Mouse (Mus musculus) MN1 (cell line): ENCODE data around the gene Gm20662.

ENCODE experiments used
- DNase-seq: peaks from one replicate; pipeline ENCODE4 v3.0.0-alpha.2; 2016; ENCODE audit warnings: low spot score

The Gm20662 gene

GRCm38 (mm10) chr9:107996049-107996448, at the start of gene Gm20662:
Gene Gm20662, plus strand, starts transcription at chr9:107996349.
- DNase-seq = no peak

GRCm38 (mm10) chr9:107947241-107948194, 48.6 kb upstream of the Gm20662 start:
- DNase-seq = peak; percentile 85

- no peak for DNase-seq
These were observed 46.8 kb upstream of the Gm20662 start for GRCm38 (mm10) chr9:107949184-107949921.

GRCm38 (mm10) chr9:107949922-107950235, 46.3 kb upstream of the Gm20662 start, which contains the start of gene Traip:
Gene Traip, plus strand, starts transcription at chr9:107950136.
- DNase-seq = no peak

DNA sequence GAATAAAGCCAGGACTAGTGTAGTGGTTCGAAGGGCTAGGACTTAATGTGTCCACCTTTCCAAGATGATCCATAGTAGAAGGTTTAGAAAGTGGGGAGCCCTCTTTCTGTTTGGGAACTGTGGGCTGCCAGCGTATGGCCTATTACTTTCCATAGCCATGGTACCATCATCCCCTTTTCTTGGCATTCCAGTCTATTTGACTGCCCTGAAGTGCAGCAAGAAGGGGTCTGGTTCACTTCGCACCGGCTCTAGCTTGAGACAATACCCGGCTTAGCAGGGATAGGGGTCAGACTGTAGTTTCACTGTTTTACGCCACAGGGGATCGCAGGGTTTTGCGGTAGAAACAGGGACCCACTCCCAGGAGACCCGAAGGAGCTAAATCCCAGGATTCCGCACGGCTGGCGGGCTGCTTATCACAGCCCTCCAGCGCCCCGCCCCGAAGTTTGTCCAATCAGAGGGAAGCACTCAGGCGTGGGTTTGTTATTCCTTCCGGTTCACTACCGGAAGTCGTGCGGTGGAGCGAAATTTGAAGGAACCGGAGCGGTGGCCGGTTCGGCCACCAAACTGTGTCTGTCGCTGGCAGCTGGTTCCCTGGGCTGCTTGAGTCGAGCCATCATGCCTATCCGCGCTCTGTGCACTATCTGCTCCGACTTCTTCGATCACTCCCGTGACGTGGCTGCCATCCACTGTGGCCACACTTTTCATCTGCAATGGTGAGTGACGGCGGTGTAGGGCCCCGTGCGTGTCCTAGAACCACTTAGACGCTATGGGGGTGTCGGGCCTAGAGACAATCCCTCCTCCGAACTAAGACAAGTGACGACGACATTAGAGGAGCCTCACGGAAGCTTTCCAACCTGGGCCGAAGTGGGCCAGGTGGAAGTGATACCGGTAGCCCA, 45.4 kb upstream of the Gm20662 start:
- peak; percentile 91 for DNase-seq

GRCm38 (mm10) chr9:107955613-107956289, 40.4 kb upstream of the Gm20662 start:
- peak; percentile 67 for DNase-seq

GRCm38 (mm10) chr9:107957141-107957540, 39.0 kb upstream of the Gm20662 start:
- no peak for DNase-seq

DNA sequence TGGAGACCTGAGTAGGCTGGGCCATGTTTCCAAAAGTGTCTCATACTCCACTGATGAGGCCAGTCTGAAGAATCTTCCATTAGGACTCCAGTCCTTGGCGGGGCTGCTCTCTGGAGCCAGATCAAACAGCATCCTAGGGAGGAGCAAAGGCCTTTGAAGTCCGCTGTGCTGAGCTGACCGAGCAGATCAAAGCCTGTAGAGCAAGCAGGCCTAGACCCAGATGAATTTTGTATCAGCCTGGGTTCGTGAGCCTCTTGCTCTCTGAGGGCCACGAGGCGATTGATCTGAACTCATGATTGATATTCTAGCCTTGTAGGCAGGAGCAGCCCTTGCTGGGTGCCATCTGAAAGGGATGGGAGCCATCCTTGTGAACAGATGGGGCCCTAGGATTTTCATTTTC, 36.3 kb upstream of the Gm20662 start:
- no peak for DNase-seq

- DNase-seq = peak; percentile 44
These were observed 35.2 kb upstream of the Gm20662 start for GRCm38 (mm10) chr9:107960928-107961327.

DNA sequence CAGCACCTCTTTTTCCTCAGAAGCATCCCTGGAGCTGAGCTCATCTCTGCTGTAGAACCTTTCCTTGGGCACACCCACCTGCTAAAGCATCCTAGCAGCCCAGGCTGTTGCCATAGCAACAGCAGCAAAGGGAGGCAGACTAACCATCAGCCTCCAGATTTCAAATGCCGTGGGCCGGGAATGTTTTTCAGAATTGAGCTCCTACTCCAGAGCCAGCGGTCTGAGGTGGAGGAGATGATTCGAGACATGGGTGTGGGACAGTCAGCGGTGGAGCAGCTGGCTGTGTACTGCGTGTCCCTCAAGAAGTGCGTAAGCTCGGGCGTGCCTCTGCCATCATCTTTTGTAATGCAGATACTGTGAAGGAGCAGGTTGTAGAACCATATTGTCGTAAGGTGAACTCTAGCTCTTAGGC, 34.8 kb upstream of the Gm20662 start:
- peak; percentile 71 for DNase-seq

DNA sequence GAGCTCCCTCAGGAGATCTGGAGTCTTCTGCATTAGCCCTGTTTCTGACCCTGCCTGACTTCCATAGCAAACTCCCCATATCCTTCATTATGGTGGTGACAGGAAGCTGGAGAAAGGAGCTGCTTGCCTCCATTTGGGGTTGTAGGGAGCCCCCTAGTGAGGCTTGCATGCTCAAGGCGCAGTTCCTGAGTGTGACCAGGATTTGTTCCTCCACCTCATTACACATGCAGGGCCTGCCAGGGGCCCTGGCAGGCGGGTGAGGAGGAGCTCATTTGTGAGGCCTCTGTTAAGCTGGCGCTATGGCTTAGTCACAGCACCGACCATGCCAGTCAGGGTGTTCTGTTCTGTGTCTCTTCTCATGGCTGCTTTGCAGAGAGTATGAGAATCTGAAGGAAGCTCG, 34.3 kb upstream of the Gm20662 start:
- DNase-seq = peak; percentile 81

DNA sequence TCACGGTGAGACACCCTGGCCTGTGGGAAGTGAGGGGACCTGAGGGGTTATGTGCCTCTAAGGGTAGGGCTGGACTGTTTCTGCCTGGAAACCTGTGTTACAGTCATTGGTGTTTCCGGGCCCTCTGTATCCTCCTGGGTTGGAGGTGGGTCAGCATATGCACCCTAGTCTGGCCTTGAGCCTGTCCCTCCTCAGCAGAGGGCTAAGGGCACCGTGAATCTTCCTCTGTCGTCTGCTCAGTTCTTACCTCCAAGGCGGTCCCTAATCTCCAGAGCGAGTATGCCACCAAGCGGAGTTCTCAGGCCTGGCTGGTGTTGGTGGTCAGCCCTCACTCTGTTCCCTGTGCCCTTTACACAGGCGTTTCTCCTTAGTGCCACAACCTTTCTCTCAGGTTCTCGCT, 33.2 kb upstream of the Gm20662 start:
- no peak for DNase-seq

- DNase-seq = peak; percentile 89
These were observed 32.4 kb upstream of the Gm20662 start for GRCm38 (mm10) chr9:107963700-107964099.

DNA sequence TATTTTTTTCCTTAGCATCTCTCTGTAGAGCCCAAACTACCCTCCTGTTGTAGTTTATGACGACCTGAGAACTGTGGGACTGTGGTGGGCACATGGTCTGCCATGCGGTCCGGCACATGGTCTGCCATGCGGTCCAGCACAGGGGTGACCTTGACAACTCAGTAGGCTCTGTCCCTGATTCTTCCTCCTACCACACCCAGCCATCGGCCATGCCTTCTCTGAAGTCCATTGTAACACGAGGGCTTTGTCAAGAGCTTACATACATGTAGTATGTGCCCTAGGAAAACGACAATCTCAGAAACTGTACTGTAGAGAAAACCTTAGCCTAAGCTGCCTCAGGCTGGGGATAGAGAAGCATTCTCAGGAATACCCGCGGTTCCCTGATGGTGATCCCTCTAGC, 31.5 kb upstream of the Gm20662 start:
- DNase-seq = no peak

GRCm38 (mm10) chr9:107966676-107967075, 29.5 kb upstream of the Gm20662 start:
- DNase-seq = no peak

GRCm38 (mm10) chr9:107967437-107967836, 28.7 kb upstream of the Gm20662 start:
- no peak for DNase-seq

DNA sequence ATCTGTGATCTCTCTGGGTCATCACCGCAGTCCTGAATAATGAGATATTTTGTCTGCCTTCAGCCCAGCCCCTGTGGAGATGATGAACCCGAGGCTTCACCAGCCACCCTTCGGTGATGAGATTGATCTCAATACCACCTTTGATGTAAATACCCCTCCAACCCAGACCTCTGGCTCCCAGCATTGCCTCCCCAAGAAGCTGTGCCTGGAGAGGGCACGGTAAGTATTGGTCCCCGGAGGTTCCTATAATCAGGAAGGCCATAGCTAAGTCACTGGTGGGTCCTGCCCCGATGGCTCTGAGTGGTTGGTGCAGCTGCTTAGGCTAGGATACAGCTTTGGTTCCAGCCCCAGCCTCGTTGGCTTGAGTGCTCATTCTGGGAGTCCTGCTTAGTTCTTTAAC, 27.6 kb upstream of the Gm20662 start:
- no peak for DNase-seq

DNA sequence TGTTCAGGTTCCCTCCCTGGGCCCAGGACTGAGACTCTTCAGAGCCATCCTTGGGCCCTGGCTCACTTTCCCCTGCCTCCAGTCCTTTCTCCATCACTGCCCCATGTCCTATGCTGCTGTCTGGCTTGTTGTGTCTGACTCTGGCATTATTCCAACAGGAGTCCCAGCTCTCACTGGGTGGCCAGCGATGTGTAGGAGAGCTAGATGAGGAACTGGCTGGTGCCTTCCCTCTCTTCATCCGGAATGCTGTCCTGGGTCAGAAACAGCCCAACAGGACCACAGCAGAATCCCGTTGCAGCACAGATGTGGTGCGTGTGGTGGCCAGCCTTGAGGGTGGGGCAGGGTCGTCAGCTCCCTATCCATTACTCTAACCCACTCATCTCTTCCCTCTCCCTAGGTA, 25.8 kb upstream of the Gm20662 start:
- no peak for DNase-seq

GRCm38 (mm10) chr9:107971690-107972541, 24.2 kb upstream of the Gm20662 start:
- DNase-seq = peak; percentile 28

DNA sequence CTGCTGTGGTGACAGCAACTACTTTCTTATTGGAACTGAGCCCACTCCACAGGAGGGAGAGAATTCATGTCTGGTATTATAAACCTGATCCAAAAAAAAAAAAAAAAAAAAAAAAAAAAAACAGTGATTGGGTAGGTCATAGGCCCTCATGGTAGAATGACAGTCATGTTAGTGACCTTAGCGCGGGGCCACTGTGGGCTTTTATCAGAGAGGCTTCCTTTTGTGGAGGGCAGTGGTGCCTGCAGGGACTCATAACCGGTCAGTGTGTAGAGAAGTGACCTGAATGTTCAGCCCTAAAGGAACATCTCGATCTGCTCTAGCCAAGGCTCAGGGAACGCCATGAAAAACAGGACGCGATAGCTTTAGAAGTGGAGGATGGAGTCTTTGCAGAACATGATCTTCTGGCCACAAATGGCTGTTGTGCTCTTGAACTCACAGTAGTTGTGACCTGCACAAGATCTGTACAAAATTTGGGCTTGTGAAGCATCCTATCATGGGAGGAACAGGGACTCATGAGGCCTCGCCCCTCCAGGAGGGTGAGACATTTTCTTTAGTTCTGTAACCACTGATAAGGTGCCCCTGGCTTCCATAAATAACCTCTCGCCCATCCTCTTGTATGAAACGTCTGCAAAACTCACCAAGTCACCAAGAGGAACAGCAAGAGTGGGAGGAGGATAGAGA, 21.5 kb upstream of the Gm20662 start:
- DNase-seq = no peak
